Mouse (Mus musculus): ENCODE data around the gene Hnrnpk. TPM values are rescaled to one million over a fixed set of nuclear protein-coding genes. Genes with fewer than 3 reads are reported as not detected.

The Hnrnpk gene
- 1,000 to 10,000 TPM; 1,846 to 1,891 TPM for polyA plus RNA-seq (2017; shearing (Covaris generic))

DNA sequence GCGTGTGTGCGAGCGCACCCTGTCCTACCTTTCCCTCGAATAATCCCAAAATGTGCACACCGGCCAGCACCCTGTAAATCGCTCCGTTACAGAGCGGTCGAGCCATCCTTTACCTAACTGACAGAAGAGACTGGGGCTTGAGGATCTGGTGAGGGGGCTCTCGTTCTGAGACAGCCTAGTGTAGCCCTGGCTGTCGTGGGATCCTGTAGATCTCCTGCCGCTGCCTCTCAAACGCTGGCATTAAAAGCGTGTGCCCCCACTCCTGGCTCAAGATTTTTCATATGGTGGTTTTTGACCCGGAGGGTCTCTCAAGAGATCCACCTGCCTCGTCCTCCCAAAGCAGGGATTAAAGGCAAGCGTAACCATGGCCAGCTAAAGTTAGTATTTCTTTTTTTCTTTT, at the start of gene Hnrnpk:
Hnrnpk (minus strand) TSS at position 101 of the 400 bp plus-strand sequence.

DNA sequence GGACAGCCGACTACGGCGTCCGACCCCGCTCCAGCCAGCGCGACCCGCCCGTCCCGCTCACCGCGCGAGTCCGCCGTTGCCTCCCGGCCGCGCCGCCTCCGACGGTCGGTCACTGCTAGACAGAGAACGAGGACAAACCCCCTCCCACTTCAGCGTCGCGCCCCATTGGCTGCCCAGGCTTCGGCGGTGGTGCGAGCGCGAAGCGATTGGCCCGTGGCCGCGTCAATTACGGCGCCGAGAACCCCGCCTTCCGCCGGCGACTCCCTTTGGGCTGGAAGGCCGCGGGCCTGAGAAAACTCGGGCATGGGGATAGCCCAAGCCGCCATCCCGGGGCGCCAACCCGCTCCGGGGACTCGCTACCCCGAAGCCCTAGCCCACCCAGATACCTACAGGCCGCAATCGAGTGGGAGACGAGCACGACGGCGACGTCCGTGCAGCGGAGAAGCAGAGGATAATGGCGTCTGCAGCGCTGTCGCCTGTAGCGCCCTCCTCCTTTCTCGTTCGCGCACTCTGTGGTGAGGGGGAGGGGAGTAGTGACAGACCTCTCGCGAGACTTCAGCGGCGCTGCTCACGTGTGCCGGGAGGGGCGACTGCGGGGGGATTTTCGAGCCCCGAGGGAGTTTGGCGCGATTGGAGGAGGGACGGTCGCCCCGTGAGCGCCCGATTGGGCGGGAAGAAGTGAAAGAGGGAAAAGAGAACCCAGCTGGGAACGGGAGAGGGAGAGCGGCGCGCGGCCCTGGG, 970 bp downstream of the Hnrnpk start, which contains the start of gene Rmi1:
Rmi1 (plus strand) TSS at position 246 of the 741 bp plus-strand sequence.

DNA sequence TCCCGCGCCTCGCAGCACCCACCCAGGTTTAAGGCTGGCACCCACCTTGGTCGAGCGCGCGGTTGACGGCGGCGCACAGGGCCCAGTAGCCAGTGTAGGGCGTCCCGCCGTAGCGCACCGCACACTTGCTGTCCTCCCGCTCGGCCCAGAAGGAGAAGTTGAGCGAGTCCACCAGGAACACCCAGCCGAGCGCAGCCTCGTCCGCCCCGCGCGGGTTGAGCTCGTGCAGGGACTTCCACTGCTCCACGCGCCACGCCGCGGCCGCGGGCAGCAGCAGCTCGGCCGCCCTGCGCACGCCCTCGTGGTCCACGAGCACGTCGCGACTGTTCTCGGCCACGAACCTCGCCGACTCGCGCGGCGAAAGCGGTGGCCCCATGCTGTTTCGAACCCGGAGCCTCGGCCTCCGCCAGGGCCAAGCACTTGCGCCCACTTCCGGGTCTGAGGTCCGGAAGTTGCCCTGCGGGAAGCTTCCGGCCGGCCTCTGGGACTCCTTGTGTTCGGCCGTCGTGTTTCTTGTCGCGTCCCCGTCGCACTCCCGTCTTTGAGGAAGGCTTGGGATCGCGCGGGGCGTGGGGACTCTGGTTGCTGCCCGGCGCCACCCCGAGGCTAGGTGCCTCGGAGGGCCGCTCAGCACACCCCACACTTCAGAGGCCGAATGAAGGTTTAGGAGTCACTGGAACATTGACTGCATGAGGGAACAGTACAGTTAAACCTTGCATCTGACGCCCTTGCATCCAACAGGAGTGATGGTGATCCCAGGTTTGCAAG, 18.2 kb downstream of the Hnrnpk start, which contains the start of gene 2210016F16Rik:
2210016F16Rik (minus strand) TSS at position 447 of the 768 bp plus-strand sequence.

DNA sequence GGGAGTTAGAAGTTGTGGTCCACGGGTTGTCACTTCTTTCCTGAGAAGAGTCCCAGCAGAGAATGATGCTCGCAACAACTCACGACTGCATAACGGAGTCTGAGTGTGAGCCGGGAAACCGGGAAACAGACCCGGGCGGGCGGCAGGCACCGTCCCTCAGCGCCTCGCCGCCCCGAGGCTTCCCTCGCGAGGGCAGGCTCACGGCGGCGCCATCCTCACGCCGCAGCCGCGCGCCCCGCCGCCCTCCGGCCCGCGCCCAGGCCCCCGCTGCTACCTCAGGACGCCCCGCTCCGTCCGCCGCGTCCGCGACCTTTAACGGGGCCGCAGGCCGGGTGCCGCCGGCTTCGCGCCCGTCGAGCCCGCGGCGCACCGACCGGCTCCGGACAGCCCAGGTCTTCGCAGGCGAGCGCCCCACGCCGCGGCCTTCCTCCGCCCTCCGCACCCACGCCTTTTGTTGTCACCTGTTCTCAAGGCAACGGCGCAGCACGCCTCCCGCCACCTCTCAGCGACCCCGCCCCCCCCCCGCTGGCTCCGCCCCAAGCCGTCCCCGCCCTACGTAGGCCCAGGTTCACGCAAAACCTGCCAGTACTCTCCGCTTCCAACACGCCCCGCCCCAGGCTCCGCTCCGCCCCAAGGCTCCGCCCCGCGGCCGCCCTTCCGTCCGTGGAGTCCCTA, 44.4 kb downstream of the Hnrnpk start, which contains the start of gene Kif27:
Kif27 (minus strand) TSS at position 494 of the 675 bp plus-strand sequence.

Other genes starting within 250 kb of the Hnrnpk start
- 100 to 1,000 TPM; 163 to 194 TPM for gene Idnk, start 245.7 kb downstream of the Hnrnpk start, polyA plus RNA-seq (2017; shearing (Covaris generic))
- 100 to 1,000 TPM in 1 of 2 experiments, 10 to 100 TPM in 1; 95.4 to 122 TPM for gene Ubqln1, start 187.7 kb downstream of the Hnrnpk start, polyA plus RNA-seq (2017; shearing (Covaris generic))
- gene Gkap1, start 127.6 kb downstream of the Hnrnpk start, polyA plus RNA-seq (2017; shearing (Covaris generic)), result 1 to 10 TPM; 1.1 to 1.2 TPM
- gene Kif27, start 44.2 kb downstream of the Hnrnpk start, polyA plus RNA-seq (2017; shearing (Covaris generic)), result under 1 TPM in 1 of 2 experiments, not detected in 1; 0.18 TPM
- gene 2210016F16Rik, start 18.1 kb downstream of the Hnrnpk start, polyA plus RNA-seq (2017; shearing (Covaris generic)), result 10 to 100 TPM; 53.4 to 54.6 TPM
- 10 to 100 TPM; 32.5 to 33.1 TPM for gene Rmi1, start 1.1 kb downstream of the Hnrnpk start, polyA plus RNA-seq (2017; shearing (Covaris generic))
- gene Slc28a3, start 207.5 kb upstream of the Hnrnpk start, polyA plus RNA-seq (2017; shearing (Covaris generic)), result under 1 TPM in 1 of 2 experiments, not detected in 1; 0.29 TPM

Measured in activated CD4-positive, CD25-positive, alpha-beta regulatory T cell (primary cell).